Mouse (Mus musculus): Measurements from ENCODE around the gene Snapc3. TPM values are rescaled to one million over a fixed set of nuclear protein-coding genes. Genes with fewer than 3 reads are reported as not detected.
"Not testable (repeated sequence)": the region's sequence is repeated elsewhere in the genome, so short reads cannot be mapped to it uniquely, and the experiment has no call there.

The Snapc3 gene
- polyA plus RNA-seq, 1 experiment from 2014 or later = 63.3 TPM

DNA sequence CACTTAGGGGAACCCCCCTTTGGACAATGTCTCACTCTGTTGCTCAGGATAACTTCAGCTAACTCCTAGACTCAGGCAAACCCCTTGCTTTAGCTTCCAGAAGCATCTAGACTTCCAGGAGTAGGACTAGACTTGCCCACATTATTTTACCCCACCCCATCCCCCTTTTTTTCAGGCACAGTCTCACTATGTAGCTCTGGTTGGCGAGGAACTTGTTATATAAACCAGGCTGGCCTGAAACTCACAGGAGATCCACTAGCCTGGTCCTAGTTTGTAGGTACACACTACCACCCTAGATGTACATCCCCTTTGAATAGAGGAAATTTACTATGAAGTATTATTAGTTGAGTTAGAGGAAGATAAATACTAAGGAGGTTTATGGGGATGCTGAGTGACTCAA lies 96.7 kb downstream of the Snapc3 start:
- Histone ChIP-seq H3K27ac (replicated peaks) (no peak overlapping the region), H3K27me3 (replicated peaks; ENCODE audit: low read depth, poor library complexity, severe bottlenecking) (no peaks in the 10 kb centered on the region), H3K9me3 (no peaks in the 10 kb centered on the region), H3K36me3 (replicated peaks) (no peaks in the 10 kb centered on the region), H3K4me1 (peaks cover 6% of the 10 kb centered on the region), H3K4me3 (no peak overlapping the region)
- DNase-seq (ENCODE audit: low spot score) = no peak
- WGBS = 75% methylated on average over 1 of the region's 1 CpGs

DNA sequence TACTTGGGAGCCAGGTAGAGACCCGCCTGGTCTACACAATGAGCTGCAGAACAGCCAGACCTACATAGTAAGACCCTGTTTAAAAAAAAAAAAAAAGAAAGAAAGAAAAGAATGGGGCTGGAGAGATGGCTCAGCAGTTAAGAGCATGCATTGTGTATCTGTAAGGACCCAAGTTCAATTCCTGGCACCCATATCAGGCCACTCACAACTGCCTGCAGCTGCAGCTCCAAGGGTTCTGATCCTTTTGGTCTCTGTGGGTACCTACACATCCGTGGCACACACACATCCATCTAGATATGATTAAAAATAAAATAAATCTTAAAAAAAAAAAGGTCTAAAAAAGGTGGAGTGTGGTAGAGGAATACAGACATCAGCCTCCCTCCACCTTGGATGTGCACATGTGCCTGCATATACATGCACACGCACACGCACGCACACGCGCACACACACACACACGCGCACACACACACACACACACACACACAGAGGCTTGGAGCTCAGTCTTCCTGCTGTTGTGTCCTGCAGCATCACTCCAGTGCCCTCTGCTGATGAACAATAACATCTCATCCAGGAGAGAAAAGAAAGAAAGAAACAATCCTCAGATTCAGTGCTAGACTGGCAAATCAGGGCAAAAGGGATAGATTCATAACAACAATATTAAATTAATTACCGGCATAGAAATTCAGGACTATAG lies 97.6 kb downstream of the Snapc3 start:
- peak; percentile 32 for DNase-seq (ENCODE audit: low spot score)

DNA sequence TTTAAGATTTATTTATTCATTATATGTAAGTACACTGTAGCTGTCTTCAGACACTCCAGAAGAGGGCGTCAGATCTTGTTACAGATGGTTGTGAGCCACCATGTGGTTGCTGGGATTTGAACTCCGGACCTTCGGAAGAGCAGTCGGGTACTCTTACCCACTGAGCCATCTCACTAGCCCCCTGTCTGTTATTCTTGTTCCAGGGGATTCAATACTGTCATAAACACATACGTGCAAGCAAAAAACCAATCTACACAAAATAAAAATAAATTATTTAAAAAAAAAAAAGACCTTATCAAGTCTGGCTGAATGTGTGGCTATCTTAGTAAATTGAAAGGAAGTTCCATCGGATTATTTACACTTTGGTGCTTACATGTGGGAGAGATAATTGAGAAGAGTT lies 98.6 kb downstream of the Snapc3 start:
- H3K27ac ChIP-seq (replicated peaks); H3K9me3 ChIP-seq; H3K36me3 ChIP-seq (replicated peaks); H3K4me3 ChIP-seq; H3K4me1 ChIP-seq; H3K27me3 ChIP-seq (replicated peaks; ENCODE audit: low read depth, poor library complexity, severe bottlenecking); DNase-seq (ENCODE audit: low spot score): not testable (repeated sequence)
- WGBS = 91% methylated on average over 5 of the region's 6 CpGs

More for the DNA sequence above, 97.6 kb downstream of the Snapc3 start:
- H3K36me3 ChIP-seq (replicated peaks) = no peaks in the 10 kb centered on the region
- no peaks in the 10 kb centered on the region for H3K27me3 ChIP-seq (replicated peaks; ENCODE audit: low read depth, poor library complexity, severe bottlenecking)
- no peaks in the 10 kb centered on the region for H3K9me3 ChIP-seq
- 83% methylated on average over 10 of the region's 10 CpGs for WGBS
- H3K27ac ChIP-seq (replicated peaks) = no peak overlapping the region
- peaks cover 6% of the 10 kb centered on the region for H3K4me1 ChIP-seq
- H3K4me3 ChIP-seq = no peak overlapping the region

Other genes with a start within 250 kb of the Snapc3 start
- 1.6 and 2.4 TPM in 2 replicates for gene Ttc39b, start 93.5 kb upstream of the Snapc3 start, polyA plus RNA-seq (2016; fragmentation: Nextera tagmentation; extraction: Ambion mirVana)
- gene Psip1, start 68.7 kb downstream of the Snapc3 start, polyA plus RNA-seq (2016; fragmentation: Nextera tagmentation; extraction: Ambion mirVana) = 259 and 278 TPM in 2 replicates
- 5.5 and 6.1 TPM in 2 replicates for gene Ccdc171, start 107.8 kb downstream of the Snapc3 start, polyA plus RNA-seq (2016; fragmentation: Nextera tagmentation; extraction: Ambion mirVana)

Measured in embryonic facial prominence, embryonic 10.5 days (tissue).